Mouse (Mus musculus) heart, postnatal 10 days (tissue): ENCODE measurements at regions not wholly inside any gene's neighbourhood (a gene's known extent, or its start where the extent isn't known, plus 50 kb on each side); places are given as distances from the start of the nearest gene placed in this dataset.
"Not testable (repeated sequence)": the region's sequence is repeated elsewhere in the genome, so short reads cannot be mapped to it uniquely, and the experiment has no call there.

Experiments
- DNase-seq, 2 experiments: peaks; one replicate each; pipeline ENCODE4 v3.0.0; 2021
- intact Hi-C: fragments of 180-260 bp; cut with DNase I; formaldehyde crosslinking; loops from one replicate; pipeline ENCODE4 v1.15.1; 2025
- microRNA-seq, 2 experiments: library from miRNA; unstranded; fragments of <30 nt; microRNA quantifications; one replicate each; pipeline ENCODE4 v1.2.0; 2022

DNA sequence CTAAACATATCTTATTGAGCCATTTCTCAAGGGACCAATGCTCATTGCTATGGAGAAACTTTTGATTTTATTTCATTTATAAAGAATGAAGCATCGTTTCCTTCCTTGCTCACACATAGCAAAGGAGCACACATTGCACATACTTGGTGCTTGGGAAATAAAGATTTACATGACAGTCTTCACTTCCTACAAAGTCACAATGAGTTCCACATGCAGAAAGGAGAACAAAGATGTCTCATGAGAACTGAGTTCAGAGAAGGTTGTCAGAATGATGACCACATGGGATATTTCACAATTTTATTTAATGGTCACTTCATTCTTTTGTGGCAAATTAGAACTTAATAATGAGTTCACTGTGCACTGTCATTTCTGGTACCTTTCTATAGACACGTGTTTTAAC lies 114.3 kb upstream of the Egfr start:
- no peak for DNase-seq
- intact Hi-C loops = no loop called here

DNA sequence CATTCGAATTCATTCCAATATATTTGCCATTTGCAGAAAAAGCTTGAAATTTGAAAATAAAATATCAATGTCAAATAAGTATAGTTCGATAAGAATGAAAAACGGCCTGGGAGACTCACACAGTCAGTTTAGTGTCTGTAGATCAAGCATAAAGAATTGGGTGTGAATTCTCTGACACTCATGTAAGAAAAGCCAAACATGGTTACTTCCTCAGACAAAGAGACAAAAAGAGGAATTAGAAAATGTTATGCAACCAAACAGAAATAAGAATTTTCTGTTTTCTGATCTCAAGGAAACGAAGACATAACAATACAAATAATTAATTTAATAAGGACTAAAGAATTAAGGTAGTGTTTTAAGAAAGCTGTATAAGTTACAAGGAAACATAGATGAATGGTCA lies 113.7 kb upstream of the Egfr start:
- intact Hi-C loops = no loop called here
- no peak for DNase-seq

DNA sequence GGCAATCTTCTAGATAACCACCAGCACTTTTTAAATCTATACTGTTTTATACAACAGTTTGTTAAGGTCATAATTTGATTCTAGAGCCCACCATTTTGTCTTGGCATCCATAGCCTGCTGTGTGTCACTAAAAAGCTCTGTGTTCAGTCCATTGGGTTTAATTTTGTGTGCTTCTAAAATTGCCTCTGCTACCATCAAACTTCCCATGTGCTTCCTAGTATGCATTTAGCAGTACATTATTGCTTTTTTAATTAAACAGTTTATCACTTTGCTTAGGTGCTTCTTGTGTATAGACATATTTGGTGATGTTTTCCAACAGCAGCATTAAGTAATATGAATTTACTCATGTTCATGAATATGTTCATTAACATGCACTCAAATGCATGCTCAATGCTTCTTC lies 102.4 kb upstream of the Egfr start:
- no peak for DNase-seq
- intact Hi-C loops = no loop called here

DNA sequence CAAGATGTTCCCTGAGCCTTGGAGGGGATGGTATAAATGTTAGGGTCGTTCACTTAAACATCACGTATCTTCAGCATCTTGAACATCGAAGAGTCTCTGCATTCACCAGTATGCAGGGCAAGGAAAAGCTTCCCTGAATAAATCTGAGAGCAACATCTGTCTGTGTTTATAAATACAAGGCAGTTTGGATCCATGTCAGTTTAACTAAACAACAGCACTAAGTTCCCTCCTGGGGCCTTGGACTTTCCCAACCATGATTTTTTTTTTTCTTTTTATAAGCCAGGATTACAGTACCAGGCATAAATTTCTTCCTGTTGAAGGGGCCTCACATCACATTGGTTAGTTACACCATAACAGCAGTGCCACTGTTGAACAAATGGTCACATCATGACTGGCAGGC lies 88.2 kb upstream of the Egfr start:
- intact Hi-C loops = no loop called here
- DNase-seq = no peak

DNA sequence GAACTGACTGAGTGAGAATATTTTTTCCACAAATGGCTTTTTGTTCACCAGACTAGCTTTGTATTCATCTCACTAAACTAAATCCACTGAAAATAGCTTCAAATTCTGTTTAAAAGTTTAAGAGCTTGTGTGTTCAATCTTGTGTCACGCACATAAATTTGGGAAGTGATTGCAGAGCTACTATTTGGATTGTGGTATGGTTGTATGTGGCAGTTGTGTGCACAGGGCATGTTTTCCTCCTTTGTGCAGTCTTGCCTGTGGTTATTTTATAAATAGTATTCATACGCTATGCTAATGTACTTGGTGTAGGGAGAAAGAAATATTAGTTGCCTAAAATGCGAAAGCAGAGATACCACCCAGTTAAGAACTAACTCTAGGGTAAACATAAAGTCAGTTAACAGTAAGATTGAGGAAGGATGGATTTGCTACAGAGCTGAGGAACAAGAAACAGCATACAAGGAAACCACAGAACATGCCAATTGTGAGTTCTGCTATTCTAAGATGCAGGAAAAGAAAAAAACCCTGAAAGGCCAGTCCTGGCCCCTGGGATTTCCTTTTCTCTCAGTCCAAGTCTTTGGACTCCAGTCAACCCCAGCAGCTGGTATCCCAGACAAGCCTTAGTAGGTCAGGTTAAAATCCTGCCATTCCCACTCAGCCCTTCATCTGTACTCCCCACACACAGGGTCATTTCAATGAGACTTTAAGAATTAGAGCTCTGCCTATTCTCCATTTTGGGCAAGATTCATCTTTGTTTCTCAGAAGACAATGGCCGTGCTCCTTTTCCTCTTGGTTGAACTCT lies 82.4 kb upstream of the Egfr start:
- peak; percentile 7 to 31 for DNase-seq
- intact Hi-C loops = no loop called here

DNA sequence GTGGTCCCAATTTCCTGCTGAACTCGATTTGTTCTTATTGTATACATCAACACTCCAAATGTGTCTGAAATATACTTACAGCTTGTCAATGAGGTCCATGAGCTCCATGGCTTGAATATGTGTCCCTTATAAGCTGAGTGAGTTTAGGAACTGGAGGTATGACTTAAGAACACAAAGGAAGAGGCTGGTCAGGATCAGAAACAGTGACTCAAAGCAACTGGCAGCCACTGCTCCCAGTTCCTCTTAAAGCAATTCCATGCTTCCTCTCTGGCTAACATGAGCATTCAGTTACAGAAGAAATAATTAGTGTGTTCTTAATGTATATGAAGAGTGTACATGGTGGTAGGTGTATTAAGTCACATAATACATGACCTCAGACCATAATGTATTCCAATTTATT lies 81.7 kb upstream of the Egfr start:
- intact Hi-C loops = no loop called here
- no peak for DNase-seq

DNA sequence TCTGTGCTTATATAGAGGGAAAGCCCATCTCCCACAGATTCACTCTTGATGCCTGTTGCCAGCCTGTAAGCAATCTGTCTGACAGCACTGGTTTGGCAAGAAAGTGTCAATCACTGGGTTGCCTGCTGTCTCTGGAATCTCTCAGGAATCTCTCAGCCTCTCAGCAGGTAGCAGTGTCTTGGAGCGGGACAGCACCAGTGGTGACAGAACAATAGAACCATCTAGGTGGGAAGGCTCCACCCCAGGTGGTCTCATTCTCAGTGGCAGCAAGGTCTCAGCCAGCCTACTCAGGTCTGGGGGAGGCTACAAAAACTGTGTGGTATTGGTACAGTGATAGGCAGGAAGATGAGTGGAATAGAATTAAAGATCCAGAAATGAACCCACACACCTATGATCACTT lies 76.1 kb upstream of the Egfr start:
- DNase-seq, intact Hi-C loops: not testable (repeated sequence)

DNA sequence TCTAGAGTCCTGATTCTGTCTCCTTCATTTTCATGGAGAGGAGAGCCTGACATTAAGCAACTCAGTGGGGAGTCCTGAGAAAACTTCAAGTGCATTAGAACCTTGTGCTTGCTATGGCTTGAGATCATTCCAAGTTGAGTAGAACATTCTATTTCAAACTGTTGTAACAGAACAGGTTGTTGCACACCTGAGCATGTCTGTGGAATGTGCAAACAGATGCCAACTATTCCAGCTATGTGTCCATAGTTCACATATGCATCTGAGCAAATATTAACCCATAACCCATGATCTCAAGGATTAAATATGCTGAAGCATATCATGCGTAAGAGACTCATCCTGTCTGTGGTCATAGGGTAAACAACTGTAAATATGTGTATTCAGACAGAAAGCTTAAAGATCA lies 68.5 kb upstream of the Egfr start:
- intact Hi-C loops = no loop called here
- DNase-seq = no peak

DNA sequence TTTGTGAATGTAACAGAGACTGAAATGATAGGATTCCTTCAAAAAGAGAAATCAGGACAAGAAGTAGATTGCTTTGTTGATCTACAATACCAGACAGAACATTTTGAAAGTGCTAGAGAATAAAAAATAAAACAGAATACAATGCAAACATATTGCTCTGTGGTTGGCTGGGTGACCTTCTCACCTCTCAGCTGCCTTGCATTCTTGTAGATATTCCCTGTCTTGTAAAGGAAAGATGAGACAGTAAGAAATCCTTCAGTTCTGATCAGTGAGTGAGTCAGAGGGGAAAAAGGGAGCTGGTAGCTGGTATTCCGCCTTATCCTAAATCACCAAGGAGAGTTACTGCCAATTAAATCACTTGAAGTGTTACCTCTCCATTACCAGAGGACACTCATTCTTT lies 56.4 kb upstream of the Egfr start:
- DNase-seq = no peak
- intact Hi-C loops = no loop called here

DNA sequence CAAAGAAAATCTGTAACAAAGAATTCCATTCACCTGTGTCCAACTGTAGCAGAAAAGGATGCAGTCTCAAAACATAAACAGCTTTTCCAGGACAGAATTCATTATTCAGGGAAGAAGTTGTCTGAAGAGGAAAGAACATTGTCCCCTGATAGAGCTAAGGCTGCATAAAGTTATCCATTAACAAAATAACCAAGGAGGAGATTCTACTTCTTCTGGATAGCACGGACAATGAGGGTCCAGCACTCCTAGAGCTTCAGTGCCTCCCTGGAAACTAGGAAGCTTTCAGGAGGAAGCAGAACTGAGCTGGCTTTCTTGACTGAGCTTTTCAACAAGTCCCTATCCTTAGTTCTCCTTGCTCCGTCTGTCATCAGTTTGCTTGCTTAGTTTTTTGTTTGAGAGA lies 55.2 kb upstream of the Egfr start:
- intact Hi-C loops = no loop called here

DNA sequence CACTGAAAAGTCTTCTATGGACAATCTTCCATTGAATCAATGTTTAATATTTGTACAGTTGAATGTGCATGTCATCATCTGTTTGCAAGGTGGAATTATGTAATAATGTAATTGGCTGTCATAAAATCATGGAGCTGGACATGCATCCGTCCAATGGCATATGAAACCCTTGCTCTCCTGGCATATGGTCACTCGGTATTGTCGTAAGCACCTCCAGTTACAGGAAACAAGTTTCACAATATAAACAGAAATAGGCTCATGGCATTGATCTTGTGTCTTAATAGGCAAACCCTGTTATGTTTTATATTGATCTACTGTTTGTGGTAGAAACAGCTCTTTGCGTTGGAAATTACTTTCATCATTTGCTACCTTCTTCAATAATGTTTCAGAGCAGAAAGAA lies 50.2 kb upstream of the Egfr start:
- intact Hi-C loops = no loop called here

More for the DNA sequence above, 55.2 kb upstream of the Egfr start:
- DNase-seq = no peak

More for the DNA sequence above, 50.2 kb upstream of the Egfr start:
- no peak for DNase-seq

Small RNA genes in the stretch of these regions (microRNA-seq; reads per million reads assigned to microRNA genes)
- 0 reads per million in 2 experiments for gene Gm24714
